Mouse (Mus musculus) heart, adult 18-20 months (tissue): Measurements from ENCODE around the gene Atp5e. TPM values are rescaled to one million over a fixed set of nuclear protein-coding genes. Genes with fewer than 3 reads are reported as not detected.

Source experiments
- DNase-seq, 2 experiments: peaks; one replicate each; pipeline ENCODE4 v3.0.0; 2021 to 2022; ENCODE audit warnings: mixed read lengths in 1 of 2
- total RNA-seq, 2 experiments: library from RNA; stranded (reverse); gene quantifications; 2 replicates each; pipeline ENCODE4 v1.2.3; 2021

Gene Atp5e
- total RNA-seq, 2 experiments from 2014 or later: 1,683 to 1,862 TPM

- no peak for DNase-seq
These were observed 15.5 kb downstream of the Atp5e start for GRCm38 (mm10) chr2:174448405-174448804.

GRCm38 (mm10) chr2:174446905-174447304 is 17.0 kb downstream of the Atp5e start:
- DNase-seq: no peak

DNA sequence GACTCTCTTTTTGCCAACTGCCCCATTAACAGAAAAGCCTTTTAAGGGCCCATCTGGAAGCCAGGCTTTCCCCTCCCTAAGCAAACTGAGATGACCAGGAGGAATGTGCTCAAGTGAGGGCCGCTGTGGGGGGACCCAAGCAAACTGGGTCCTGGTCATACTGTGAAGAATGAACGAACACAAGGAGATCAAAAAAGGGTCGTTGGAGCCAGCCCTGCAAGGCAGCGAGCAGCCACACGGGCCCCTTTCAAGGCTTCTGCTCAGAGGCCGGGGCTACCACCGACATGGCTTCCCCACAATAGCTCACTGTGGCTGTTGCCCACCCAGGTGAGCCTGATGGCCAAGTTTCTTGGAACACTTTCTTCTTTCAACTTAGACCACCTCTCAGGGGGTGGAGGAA is 17.4 kb downstream of the Atp5e start:
- DNase-seq: no peak

GRCm38 (mm10) chr2:174445018-174445417 is 18.9 kb downstream of the Atp5e start:
- DNase-seq: no peak

- DNase-seq: no peak
These were observed 19.5 kb downstream of the Atp5e start for GRCm38 (mm10) chr2:174444359-174444758.

DNA sequence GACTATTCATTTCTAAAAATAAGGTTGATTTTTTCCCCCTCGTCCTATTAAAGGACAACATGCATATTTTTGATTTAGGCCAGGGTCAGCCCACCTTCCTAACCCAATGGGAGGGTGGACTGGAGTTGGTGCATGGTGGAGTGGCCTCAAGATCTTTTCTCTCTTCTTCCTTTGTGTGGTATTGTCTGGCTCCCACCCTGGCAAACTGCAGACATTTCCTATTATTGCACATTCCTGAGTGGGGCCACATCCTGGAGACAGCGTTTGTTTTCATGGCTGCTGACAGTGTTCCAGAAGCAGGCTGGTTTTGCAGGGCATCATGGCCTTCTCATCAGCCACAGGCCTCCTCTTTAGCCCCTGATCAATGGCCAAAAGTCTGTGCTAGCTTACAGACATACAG is 20.9 kb downstream of the Atp5e start:
- no peak for DNase-seq

GRCm38 (mm10) chr2:174442460-174442859 is 21.4 kb downstream of the Atp5e start:
- DNase-seq: no peak

DNA sequence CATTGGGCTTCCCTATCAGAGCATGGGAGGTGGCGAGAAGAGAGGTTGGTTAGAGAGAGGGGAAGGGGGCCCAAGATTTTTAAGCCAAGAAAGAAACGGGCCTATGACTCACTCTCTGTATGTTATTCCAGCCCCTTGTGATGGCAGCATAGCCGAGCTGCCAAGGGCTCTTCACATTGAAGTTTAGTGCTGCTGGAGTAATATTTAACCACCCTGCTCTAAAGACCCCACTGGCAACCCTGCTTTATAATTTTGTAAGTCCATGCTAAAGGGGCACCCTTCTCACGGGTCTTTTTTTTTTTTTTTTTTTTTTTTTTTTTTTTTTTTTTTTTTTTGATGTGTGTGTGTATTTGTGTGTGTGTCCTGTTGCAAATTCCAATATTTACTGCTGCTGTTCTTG is 22.0 kb downstream of the Atp5e start:
- DNase-seq: no peak

DNA sequence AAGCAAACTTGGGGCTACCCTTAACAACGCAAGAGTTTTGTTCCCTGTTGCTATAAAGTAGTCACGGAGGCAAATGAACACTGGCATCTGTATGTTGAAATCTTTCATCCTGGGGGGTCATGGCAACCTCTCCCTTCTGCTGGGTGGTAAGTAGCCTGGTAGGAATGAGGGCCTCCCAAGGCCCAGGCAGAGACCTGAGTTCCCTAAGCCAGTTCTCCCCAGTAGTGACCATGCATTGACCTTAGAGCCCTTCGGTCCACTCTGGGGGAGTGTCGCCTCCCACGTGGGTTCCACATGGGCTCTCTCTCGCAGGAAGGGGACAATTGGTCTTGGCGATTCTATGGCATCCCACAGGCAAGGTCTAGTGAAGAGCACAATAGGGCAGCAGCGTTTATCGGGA is 23.9 kb downstream of the Atp5e start:
- DNase-seq: no peak

DNA sequence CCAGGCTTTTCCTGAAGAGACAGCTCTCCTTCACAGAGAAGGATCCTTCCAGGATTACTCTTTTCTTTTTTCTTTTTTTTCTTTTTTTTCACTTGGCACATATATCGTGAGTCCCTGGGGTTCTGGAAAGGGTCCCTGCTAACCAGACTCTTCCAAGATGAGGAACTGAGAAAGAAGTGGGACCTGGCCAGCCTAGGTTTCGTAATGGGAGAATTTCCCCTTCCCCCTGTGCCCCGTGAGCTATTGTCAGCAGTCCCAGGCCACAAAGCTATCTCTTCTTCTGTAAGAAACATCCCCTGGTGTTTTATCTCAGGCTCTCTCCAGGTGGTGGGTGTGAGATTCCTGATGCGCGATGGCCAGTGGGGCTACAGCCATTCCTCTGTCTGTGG is 24.5 kb downstream of the Atp5e start:
- peak in 1 of 2 experiments; percentile 60 for DNase-seq

GRCm38 (mm10) chr2:174438737-174439449 is 25.0 kb downstream of the Atp5e start, which contains the start of gene Ctsz:
Gene Ctsz (minus strand): TSS chr2:174439039.
- peak; percentile 85 to 86 for DNase-seq

- no peak for DNase-seq
These were observed 25.7 kb downstream of the Atp5e start for GRCm38 (mm10) chr2:174438181-174438580.

DNA sequence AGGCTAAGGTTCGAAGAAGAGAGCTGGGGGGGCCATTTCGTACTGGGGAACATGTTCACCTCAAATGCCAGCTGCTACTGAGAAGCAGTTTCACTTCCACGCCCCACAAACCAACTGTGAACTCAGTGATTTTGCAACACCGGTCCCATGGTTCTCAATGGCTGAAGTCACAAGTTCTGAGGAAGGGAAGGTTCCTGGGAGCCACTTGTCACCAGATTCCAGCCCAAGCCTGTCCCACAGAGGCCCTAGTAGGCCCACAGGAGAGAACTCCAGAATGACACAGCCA is 26.3 kb downstream of the Atp5e start:
- DNase-seq: peak; percentile 38 to 78

- DNase-seq: no peak
These were observed 26.8 kb downstream of the Atp5e start for GRCm38 (mm10) chr2:174436916-174437696.

GRCm38 (mm10) chr2:174436076-174436701 is 27.7 kb downstream of the Atp5e start:
- peak; percentile 33 to 59 for DNase-seq

DNA sequence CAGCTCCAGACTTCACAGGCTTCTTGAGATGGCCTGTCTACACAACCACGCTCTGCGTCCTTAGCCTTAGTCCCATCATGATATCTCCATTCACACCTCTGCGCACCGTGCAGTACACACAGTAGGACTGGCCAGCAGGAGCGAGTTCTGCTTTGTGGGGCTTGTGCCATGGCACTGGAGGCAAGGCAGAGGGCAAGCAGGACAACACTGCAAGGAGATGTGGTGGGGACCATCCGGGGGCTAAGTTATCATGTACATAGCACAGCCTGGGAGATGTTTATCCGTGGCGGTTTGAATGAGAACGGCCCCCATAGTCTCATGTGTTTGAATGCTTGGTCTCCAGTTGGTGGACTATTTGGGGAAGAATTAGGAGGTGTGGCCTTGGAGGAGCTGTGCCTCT is 29.0 kb downstream of the Atp5e start:
- no peak for DNase-seq

DNA sequence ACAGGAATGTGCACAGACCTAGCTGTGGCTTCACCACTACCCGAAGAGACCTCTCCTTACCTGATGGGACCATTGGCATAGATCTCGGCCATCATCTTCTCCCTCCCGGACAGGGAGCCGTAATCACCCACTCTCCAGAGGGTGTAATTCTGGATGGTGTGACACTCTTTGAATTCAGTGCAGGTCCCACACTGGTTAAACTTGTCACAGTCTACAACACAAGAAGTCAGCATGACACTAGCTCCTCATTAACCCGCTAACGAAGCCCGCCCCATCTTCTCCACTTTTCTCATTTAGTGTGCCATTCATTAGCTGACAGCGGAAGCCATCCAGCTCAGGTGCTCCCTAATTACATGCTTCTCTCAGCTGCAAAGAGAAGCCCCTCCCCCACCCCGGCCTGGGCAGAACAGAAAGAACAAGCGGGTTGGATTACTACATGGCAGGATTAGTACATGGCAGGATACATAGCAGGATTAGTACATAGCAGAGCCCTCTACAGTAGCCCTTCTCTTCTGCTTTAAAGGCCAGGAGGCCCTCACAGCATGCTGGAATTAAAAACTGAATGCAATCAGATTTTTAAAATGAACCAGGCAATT is 34.8 kb downstream of the Atp5e start:
- DNase-seq: no peak

- DNase-seq: no peak
These were observed 35.6 kb downstream of the Atp5e start for GRCm38 (mm10) chr2:174428076-174428835.

- no peak for DNase-seq
These were observed 37.0 kb downstream of the Atp5e start for GRCm38 (mm10) chr2:174426856-174427255.

- no peak for DNase-seq
These were observed 39.4 kb downstream of the Atp5e start for GRCm38 (mm10) chr2:174424301-174425085.

DNA sequence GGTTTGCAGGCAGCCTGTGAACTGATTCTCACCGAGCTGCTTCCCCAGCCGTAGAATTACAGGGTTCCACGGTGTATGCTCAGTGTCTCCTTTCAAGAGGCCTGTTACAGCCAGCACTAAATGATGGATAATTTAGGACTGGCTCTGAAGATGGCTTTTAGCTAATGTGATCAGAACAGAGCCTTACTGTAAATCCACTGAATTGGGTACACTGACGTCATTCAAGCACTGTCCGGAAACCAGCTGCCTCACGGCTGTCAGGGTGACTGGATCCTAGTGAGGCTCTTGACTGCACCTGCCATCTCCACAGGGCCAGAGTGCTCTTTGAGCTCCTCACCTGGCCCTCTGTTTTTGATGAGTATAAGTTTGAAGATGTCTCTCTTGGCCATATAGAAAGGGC is 42.8 kb downstream of the Atp5e start:
- DNase-seq: no peak
